Mouse (Mus musculus) left cerebral cortex, adult 11 months (tissue): Measurements from ENCODE around the gene Pttg1ip.
A peak's percentile ranks its signal among the peaks of the same experiment; 100 is the strongest.

Experiments
- DNase-seq: peaks from one replicate; pipeline ENCODE4 v3.0.0; 2022; ENCODE audit warnings: low spot score

Pttg1ip gene

GRCm38 (mm10) chr10:77606855-77607254 lies 25.3 kb downstream of the Pttg1ip start:
- no peak for DNase-seq

- no peak for DNase-seq
Observed at GRCm38 (mm10) chr10:77607441-77607840, 25.9 kb downstream of the Pttg1ip start.

- no peak for DNase-seq
Observed at GRCm38 (mm10) chr10:77608589-77608988, 27.1 kb downstream of the Pttg1ip start.

GRCm38 (mm10) chr10:77610221-77610961 lies 28.9 kb downstream of the Pttg1ip start:
- DNase-seq, result no peak

- DNase-seq, result no peak
Observed at GRCm38 (mm10) chr10:77613409-77613808, 31.9 kb downstream of the Pttg1ip start.

GRCm38 (mm10) chr10:77615647-77616046 lies 34.1 kb downstream of the Pttg1ip start:
- DNase-seq, result no peak

- no peak for DNase-seq
Observed at GRCm38 (mm10) chr10:77616166-77616565, 34.6 kb downstream of the Pttg1ip start.

- no peak for DNase-seq
Observed at GRCm38 (mm10) chr10:77616926-77617325, 35.4 kb downstream of the Pttg1ip start.

- no peak for DNase-seq
Observed at GRCm38 (mm10) chr10:77621546-77621945, 40.0 kb downstream of the Pttg1ip start.

- DNase-seq, result peak; percentile 84
Observed at GRCm38 (mm10) chr10:77622055-77622988, 40.8 kb downstream of the Pttg1ip start, which contains the start of gene Ube2g2. Gene Ube2g2, plus strand, starts transcription at chr10:77622275.

GRCm38 (mm10) chr10:77623069-77623492 lies 41.6 kb downstream of the Pttg1ip start:
- DNase-seq, result no peak

GRCm38 (mm10) chr10:77623639-77624400 lies 42.3 kb downstream of the Pttg1ip start:
- DNase-seq, result no peak

- no peak for DNase-seq
Observed at GRCm38 (mm10) chr10:77624570-77624995, 43.1 kb downstream of the Pttg1ip start.

- DNase-seq, result no peak
Observed at GRCm38 (mm10) chr10:77626036-77626435, 44.5 kb downstream of the Pttg1ip start.

GRCm38 (mm10) chr10:77626591-77626990 lies 45.1 kb downstream of the Pttg1ip start:
- no peak for DNase-seq

- peak; percentile 72 for DNase-seq
Observed at GRCm38 (mm10) chr10:77627497-77627896, 46.0 kb downstream of the Pttg1ip start.

- no peak for DNase-seq
Observed at GRCm38 (mm10) chr10:77629163-77629562, 47.6 kb downstream of the Pttg1ip start.

- no peak for DNase-seq
Observed at GRCm38 (mm10) chr10:77629970-77630369, 48.5 kb downstream of the Pttg1ip start.

- no peak for DNase-seq
Observed at GRCm38 (mm10) chr10:77634016-77634415, 52.5 kb downstream of the Pttg1ip start.

- DNase-seq, result no peak
Observed at GRCm38 (mm10) chr10:77634452-77635231, 53.1 kb downstream of the Pttg1ip start.

- DNase-seq, result no peak
Observed at GRCm38 (mm10) chr10:77636234-77636922, 54.9 kb downstream of the Pttg1ip start.
